Mouse (Mus musculus) heart, postnatal 36 days (tissue): ENCODE data around the gene Tusc1. TPM values are rescaled to one million over a fixed set of nuclear protein-coding genes. Genes with fewer than 3 reads are reported as not detected.

Experiments used
- DNase-seq, 2 experiments: peaks; one replicate each; pipeline ENCODE4 v3.0.0; 2021 to 2022
- intact Hi-C: fragments of 180-260 bp; cut with DNase I; formaldehyde crosslinking; loops from one replicate; pipeline ENCODE4 v1.15.1; 2025
- total RNA-seq, 2 experiments: library from RNA; stranded (reverse); gene quantifications; 2 replicates each; pipeline ENCODE4 v1.2.3; 2021

Gene Tusc1
- total RNA-seq = 1 to 10 TPM; 3.8 to 4.4 TPM

DNA sequence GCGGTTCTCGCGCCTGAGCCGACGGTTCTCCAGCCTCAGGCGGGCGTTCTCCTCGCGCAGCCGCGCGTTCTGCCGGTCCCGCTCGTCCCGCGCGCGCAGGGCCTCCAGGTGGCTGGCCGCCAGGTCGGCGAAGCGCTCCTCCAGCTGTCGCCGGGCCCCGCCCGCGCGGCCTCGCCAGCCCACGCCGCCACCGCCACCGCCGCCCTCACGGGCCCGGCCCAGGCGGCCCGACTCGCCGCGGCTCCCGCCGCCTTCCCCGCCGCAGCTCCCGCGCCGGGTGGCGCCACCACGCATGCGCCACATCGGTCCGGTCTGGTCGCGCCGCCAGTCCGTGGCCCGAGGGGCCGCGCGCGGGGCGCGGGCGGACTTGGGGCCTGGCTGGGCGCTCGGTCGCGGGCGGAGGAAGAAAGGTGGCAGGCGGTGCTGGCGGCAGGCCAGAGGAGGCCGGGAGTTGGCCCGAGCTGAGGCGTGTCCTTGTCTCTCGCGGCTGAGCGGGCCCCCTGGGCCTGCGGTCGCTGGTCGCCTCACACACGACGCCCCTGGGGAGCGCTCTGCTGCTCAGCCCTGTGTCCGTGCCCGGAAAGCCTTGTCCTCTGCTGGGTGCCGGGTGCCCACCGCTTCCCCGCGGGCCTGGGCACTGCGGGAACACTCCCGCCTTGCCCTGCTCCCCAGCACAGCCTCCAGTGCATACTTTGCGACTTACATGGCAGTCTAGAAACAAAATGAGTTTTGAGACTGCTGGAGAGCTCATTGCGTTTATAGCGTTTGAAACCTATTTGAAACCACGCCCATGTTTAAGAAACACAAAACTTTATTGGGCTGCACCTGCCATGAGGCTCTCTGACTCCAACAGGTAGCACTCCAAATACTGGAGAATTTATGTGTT, at the start of gene Tusc1:
TSS of gene Tusc1 (minus strand) at position 394 of the 886 bp plus-strand sequence.
- intact Hi-C loops = no loop called here
- DNase-seq = peak; percentile 84 to 86

DNA sequence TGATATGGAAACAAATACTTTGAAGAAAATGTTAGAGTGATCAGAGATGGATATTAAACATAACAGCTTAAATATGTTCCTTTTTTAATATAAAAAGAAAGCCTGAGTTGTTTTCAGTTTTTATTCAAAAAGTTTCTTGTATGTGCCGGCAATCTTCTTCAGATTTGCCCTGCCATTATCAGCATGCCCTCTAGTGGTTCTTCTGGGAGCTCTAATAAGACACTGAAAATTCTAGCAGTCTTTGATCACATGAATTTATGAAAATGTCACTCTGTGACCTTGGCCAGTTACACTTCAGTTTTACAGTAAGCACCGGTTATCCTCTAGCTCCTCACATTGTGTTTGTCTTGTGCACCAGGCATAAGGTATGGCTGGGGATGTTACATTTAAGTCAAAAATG, 17.6 kb upstream of the Tusc1 start:
- intact Hi-C loops = no loop called here
- DNase-seq = no peak

DNA sequence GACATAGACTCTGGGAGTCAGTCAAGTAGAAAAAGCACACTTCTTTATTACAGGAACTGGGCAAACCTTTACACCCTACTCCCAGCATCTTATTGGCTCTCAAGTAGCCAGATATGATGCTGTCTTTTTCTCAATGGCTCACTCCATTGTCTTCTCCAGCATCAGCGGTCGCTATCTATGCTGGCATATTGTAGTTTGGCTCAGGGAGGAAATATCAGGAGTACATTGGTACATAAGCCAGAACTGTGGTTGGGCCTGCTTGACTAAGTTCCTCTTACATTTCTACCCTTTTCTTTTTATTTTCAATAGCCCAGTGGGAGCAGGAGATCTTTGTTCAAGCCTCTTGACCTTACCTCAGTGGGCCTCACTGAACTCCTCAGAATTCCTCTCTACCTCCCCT, 9.0 kb upstream of the Tusc1 start:
- intact Hi-C loops = no loop called here
- DNase-seq = no peak

DNA sequence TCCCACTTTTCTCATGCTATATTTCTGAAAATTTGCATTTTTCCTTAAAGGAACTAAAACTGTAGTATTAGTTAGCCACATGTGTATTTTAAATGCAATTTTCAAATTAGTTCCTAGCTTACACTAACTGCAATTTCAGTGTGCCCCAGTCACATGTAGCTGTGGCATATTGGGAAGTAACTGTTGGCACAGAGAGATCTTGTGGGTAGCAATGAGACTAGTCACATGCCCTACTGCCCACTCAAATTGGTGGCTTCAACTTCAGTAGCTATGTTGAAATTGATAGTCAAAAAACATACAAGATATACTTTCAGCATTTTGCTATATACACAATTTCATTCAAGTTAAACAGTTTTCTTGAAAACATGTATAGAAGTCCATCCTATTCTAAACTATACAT, 6.3 kb upstream of the Tusc1 start:
- intact Hi-C loops = no loop called here
- no peak for DNase-seq

DNA sequence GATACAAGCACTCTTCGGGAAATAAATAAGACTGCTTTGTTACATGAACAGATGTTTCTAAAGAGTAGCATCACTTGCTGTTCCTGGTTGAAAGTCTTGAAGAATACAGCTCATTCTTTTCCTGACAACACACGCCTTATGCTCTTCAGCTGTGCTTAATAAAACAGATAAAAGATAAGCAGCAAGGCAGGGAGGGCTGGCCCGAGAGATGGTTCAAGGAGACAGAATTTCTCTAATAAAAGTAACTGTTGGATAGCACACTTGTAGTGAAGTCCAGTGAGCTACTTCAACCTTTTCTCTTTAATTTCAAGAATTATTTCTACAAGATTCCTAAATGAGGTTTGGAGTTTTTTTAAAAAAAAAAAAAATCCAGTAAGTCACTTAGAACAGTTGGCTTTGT, 2.7 kb upstream of the Tusc1 start:
- no peak for DNase-seq
- intact Hi-C loops = no loop called here

DNA sequence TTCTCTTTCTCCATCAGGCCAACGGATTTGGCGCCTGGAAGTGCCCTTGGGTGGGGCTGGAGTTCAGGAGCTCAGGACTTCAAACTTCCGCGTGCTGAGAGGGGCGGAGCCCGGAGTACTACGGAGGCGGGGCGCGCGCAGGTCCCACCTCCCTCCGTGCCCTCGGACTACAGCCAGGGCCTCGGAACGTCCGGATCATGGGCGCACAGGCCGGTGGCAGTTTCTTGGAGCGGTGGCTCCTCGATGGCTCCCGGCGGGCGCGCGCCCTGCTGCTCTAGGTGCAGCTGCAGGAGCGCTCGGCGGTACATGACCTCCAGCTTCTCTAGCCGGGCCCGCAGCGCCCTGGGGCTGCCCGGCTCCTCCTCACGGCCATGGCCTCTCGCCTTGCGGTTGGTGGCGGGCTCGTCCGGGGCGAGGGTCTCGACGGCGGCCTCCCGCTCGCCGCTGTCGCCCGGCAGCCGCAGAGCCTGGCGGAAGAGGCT, 634 bp downstream of the Tusc1 start:
- intact Hi-C loops = no loop called here

DNA sequence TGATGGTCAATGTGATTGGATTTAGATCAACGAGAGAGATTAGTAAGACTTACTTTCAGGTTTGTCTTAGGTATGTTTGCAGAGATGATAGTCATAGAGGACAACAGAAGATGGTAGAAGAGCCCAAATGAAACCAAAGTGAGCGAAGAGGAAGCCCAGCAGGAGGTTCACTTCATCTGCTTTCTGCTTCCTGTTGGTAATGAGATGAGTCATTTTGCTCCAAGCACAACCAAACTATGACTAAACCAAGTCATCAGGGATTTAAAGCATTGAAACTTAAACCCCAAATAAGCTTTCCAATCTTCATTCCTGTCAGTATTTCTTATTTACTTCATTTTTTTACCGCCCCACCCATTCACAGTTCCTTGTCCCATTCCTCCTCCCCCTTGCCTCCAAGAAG, 27.8 kb downstream of the Tusc1 start:
- intact Hi-C loops = no loop called here
- no peak for DNase-seq

More for the DNA sequence above, 634 bp downstream of the Tusc1 start:
- DNase-seq = peak; percentile 88

DNA sequence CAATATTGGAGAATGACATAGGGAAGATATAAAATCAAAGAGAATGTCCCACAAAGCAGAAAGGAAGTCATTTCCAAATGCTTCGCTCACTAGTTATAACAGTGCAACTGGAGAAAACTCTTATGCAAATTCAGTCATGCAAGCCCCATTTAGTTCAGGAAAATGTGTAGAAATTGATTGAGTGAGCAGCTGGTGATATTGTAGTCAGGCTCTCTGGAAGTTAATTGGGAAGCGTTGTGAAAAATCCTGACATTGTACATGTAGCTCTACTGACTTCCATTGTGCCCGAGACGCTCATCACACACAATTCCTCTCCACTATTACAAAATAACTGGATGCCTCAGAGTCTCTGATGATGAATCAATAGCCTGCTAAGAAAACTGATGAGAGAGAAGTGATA, 49.2 kb downstream of the Tusc1 start:
- intact Hi-C loops = no loop called here

More for the DNA sequence above, 49.2 kb downstream of the Tusc1 start:
- no peak for DNase-seq
